In genomic region chr15:83550137-83550536, GRCm38 (mm10) we compare ENCODE assay signal across 14 mouse cellular contexts. TPM values are rescaled to one million over a fixed set of nuclear protein-coding genes. Genes with fewer than 3 reads are reported as not detected.
"Had no signal": no experiment of that assay in that cellular context is flagged by ENCODE, and none has a peak within 500 bp of the region (broad histone marks: within the 10 kb centered on the region; RNA-seq: fewer than 3 reads in every experiment).

No protein-coding gene starts in this region.

- ATAC-seq: liver, postnatal 0 days had no signal

- H3K4me2 ChIP-seq: limb, embryonic 12.5 days; liver, embryonic 13.5 days; lung, embryonic 15.5 days; midbrain, embryonic 12.5 days had no signal

- H3K9me3 ChIP-seq: limb, embryonic 12.5 days; liver, embryonic 13.5 days; lung, embryonic 15.5 days; megakaryocyte, embryonic 14.5 days; midbrain, embryonic 12.5 days had no signal

- H3K9ac ChIP-seq: limb, embryonic 12.5 days; liver, embryonic 13.5 days; liver, postnatal 0 days; lung, embryonic 15.5 days; midbrain, embryonic 12.5 days had no signal

- H3K4me3 ChIP-seq: limb, embryonic 12.5 days; liver, embryonic 13.5 days; lung, embryonic 15.5 days; midbrain, embryonic 12.5 days had no signal

- H3K27ac ChIP-seq: limb, embryonic 12.5 days; liver, embryonic 13.5 days; lung, embryonic 15.5 days; macrophage; midbrain, embryonic 12.5 days had no signal

- H3K27me3 ChIP-seq: limb, embryonic 12.5 days; liver, embryonic 13.5 days; lung, embryonic 15.5 days; megakaryocyte, embryonic 14.5 days; midbrain, embryonic 12.5 days had no signal

- DNase-seq: kidney, adult 18-20 months; kidney, postnatal 25 days; layer of hippocampus, adult 9-11 months; layer of hippocampus, postnatal 36 days; liver; liver, embryonic 13.5 days; liver, postnatal 0 days; lung, postnatal 14 days; thymus, postnatal 36 days had no signal

RNA-seq across cellular contexts. Expression of gene Bik, which starts 23.5 kb away (rescaled TPM):
- polyA plus RNA-seq: macrophage had no signal
